Mouse (Mus musculus): Measurements from ENCODE around the gene Pclo. TPM values are rescaled to one million over a fixed set of nuclear protein-coding genes. Genes with fewer than 3 reads are reported as not detected.
"Not testable (repeated sequence)": the region's sequence is repeated elsewhere in the genome, so short reads cannot be mapped to it uniquely, and the experiment has no call there.

Pclo gene
- polyA plus RNA-seq, 1 experiment, result 0.03 TPM

DNA sequence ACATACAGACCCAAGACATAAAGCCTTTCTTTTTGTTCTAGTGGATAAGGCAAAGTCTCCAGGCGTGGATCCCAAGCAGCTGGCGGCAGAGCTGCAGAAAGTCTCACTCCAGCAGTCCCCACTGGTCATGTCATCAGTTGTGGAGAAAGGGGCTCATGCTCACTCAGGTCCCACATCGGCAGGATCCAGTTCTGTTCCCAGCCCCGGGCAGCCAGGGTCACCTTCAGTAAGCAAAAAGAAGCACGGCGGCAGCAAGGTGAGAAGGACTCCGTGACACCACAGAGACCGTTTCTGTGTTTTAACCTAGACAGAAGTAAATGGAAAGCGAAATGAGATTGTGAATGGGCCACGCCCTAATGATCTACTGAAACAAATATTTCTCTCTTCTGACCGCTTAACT lies 252.0 kb downstream of the Pclo start:
- TF ChIP-seq POLR2A (IDR thresholded peaks at IDR 0.05; ENCODE audit: borderline replicate concordance, low read depth, low read length) (no peak), CTCF (IDR thresholded peaks at IDR 0.05; ENCODE audit: low read depth, low read length) (no peak)
- Histone ChIP-seq H3K4me1 (ENCODE audit: control insufficient read depth, insufficient read depth, low read length) (no peaks in the 10 kb centered on the region), H3K4me3 (ENCODE audit: insufficient read depth, low read length) (no peak overlapping the region), H3K27ac (ENCODE audit: insufficient read depth, low read depth, low read length) (no peak overlapping the region)

DNA sequence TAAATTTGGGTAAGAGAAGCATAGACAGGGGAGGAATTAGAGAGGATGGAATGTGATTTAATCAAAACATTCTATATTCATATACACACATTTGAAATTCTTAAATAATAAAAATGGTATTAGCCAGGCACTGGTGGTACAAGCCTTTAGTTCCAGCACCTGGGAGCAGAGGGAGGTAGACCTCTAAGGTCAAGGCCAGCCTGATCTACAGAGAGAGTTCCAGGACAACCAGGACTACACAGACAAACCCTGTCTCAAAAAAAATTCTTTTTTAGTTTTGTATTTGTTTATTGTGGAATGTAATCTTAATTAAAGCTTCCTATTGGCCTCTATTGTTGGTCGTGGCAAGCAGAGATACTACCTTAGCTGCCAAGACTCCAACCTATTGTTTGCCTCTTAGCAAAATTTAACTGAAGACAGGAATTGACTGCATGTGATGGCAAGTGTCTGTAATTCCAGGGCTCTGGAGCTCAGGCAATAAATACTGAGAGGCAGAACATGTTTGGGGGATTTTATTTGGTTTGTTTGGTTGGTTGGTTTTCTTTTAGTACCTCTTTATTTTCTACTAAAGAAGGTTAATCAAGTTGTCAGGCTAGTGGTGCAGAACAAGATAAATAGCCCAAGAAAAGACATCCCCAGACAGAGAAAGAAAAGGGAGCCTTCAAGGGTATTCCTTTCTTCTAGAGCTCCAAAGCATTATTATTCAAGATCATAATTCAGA lies 267.8 kb downstream of the Pclo start:
- Histone ChIP-seq H3K4me3 (ENCODE audit: insufficient read depth, low read length) (no peak overlapping the region), H3K4me1 (ENCODE audit: control insufficient read depth, insufficient read depth, low read length) (no peaks in the 10 kb centered on the region), H3K27ac (ENCODE audit: insufficient read depth, low read depth, low read length) (no peak overlapping the region)
- no peak for TF ChIP-seq POLR2A (IDR thresholded peaks at IDR 0.05; ENCODE audit: borderline replicate concordance, low read depth, low read length)
- no peak for TF ChIP-seq CTCF (IDR thresholded peaks at IDR 0.05; ENCODE audit: low read depth, low read length)

DNA sequence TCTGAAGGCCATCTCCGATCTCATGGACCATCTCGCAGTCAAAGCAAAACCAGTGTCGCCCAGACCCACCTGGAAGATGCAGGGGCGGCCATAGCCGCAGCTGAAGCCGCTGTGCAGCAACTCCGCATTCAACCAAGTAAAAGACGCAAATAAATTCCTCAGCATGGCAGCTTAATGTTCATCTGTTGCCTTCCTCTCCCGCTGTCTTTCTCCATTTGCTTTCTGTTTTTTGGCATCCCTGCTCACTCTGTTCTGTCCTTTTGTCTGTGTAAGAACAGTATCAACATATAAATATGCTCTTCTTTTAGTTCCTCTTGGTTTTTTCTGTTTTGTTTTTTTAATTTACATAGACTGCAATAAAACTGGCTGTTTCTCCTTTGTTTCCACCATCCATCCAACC lies 279.2 kb downstream of the Pclo start:
- Histone ChIP-seq H3K4me3 (ENCODE audit: insufficient read depth, low read length) (no peak overlapping the region), H3K4me1 (ENCODE audit: control insufficient read depth, insufficient read depth, low read length) (no peaks in the 10 kb centered on the region), H3K27ac (ENCODE audit: insufficient read depth, low read depth, low read length) (no peak overlapping the region)
- no peak for TF ChIP-seq POLR2A (IDR thresholded peaks at IDR 0.05; ENCODE audit: borderline replicate concordance, low read depth, low read length)
- no peak for TF ChIP-seq CTCF (IDR thresholded peaks at IDR 0.05; ENCODE audit: low read depth, low read length)

DNA sequence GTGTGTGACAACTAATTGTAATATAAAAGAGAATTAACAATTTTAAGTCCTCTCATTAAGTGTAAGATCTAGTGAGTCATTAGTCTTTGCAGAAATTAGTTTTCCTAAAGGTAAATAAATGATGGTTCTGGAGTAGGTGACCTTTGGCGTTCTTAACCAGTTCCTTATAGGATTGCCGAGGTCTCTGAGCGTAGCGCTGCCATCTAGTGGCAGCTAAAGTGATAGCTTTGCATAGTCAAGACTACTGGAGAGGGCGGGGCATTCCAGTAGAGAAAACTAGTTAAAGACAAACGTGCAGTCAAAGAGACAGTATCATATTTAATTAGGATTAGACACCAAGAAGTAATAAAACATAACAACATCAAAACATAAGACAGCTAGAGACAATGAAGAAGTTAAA lies 292.4 kb downstream of the Pclo start:
- H3K4me3 ChIP-seq (ENCODE audit: insufficient read depth, low read length), result no peak overlapping the region

DNA sequence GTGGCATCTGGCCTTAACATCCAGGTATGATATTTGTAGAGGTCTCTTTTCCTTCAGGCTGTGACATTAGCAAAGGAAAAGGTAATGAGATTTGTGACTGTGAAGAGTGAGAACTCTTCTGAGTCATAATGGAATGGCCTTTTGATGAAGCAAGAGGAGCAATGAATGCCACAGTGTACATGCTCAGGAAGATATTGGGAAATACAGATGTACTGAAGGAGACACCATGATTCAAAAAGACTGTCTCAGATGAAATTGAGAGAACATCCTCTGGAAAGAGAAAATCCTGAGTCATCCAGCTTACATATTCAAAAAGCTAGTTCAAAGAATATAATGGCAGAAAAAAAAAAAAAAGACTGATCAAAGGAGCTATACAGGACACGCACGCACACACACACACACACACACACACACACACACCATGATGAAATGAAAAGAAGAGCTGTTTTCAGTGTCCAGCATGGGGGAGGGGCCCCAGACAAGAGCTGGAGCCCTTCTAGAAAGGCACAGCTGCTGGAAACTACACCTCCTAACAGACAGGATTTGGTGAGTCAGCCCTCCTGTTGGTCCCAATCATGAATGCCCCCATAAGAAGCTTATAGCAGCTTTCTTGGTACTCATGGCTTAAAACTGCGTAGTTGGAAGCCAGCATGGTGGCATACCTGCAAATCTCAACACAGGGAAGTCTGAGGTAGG lies 318.6 kb downstream of the Pclo start:
- no peak overlapping the region for H3K4me3 ChIP-seq (ENCODE audit: insufficient read depth, low read length)
- TF ChIP-seq CTCF (IDR thresholded peaks at IDR 0.05; ENCODE audit: low read depth, low read length) (no peak), POLR2A (IDR thresholded peaks at IDR 0.05; ENCODE audit: borderline replicate concordance, low read depth, low read length) (no peak)
- no peak overlapping the region for H3K27ac ChIP-seq (ENCODE audit: insufficient read depth, low read depth, low read length)

More for the DNA sequence above, 292.4 kb downstream of the Pclo start:
- TF ChIP-seq CTCF (IDR thresholded peaks at IDR 0.05; ENCODE audit: low read depth, low read length), result 0 out of 2 replicates have a peak, but pooled peaks have one; percentile 36
- no peak for TF ChIP-seq POLR2A (IDR thresholded peaks at IDR 0.05; ENCODE audit: borderline replicate concordance, low read depth, low read length)
- Histone ChIP-seq H3K4me1 (ENCODE audit: control insufficient read depth, insufficient read depth, low read length) (no peaks in the 10 kb centered on the region), H3K27ac (ENCODE audit: insufficient read depth, low read depth, low read length) (no peak overlapping the region)

DNA sequence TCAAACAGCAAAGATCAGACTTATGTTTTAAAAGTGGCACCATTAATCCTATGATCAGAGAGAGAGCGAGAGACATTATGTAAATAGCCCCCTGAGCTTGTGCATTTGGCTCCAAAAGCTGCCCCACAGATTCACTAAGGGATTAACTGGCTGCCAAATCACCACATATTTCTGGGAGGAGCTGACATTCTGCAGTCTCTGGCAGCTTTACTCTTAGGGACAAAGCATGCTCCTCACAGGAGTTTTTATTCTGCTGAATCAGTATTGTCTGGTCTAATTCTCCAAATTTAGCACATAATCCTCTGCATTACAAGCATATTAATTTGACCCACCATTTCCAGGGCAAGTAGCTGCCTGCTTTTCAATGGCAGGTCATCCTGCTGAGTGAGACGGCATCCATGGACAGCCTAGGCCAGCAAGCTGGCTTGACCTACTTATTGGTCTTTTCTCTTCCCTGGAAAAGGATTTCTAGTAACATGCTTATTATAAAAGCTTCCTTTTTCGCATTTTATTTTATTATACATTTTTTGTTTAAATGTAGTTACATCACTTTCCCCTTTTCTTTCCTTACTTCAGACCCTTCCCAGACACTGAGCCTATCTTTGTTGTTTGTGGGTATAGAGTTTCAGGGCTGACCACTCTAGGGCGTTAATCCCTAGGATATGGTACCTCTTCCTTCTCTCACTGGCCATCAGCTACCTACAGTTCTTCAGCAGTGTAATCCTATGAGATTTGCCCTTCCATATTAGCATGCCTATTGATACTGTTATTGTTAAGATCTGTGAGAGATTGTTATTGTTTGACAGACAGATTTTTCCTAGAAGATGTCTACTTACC lies 319.7 kb downstream of the Pclo start:
- Histone ChIP-seq H3K4me1 (ENCODE audit: control insufficient read depth, insufficient read depth, low read length) (no peaks in the 10 kb centered on the region), H3K27ac (ENCODE audit: insufficient read depth, low read depth, low read length) (no peak overlapping the region), H3K4me3 (ENCODE audit: insufficient read depth, low read length) (no peak overlapping the region)
- no peak for TF ChIP-seq CTCF (IDR thresholded peaks at IDR 0.05; ENCODE audit: low read depth, low read length)
- TF ChIP-seq POLR2A (IDR thresholded peaks at IDR 0.05; ENCODE audit: borderline replicate concordance, low read depth, low read length), result no peak

More for the DNA sequence above, 318.6 kb downstream of the Pclo start:
- no peaks in the 10 kb centered on the region for H3K4me1 ChIP-seq (ENCODE audit: control insufficient read depth, insufficient read depth, low read length)

DNA sequence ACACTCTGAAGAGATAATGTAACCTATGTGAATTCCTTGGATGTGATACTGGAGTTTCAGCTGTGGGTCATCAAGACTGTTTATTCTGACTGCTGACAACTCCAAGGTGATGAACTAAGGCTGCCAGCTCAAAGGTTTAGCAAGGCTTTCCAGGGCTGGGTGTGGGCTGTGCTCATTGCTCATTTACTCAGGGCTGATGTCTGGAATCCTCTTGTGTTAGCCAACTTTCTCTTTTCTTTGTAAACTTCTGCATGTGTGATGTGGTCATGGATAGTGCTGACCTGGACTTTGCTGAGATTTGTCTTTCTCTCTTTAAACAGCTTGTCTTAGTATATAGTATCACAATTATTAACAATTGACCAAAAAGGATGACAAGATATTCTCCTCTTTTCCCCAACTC lies 338.9 kb downstream of the Pclo start:
- TF ChIP-seq POLR2A (IDR thresholded peaks at IDR 0.05; ENCODE audit: borderline replicate concordance, low read depth, low read length), result no peak
- TF ChIP-seq CTCF (IDR thresholded peaks at IDR 0.05; ENCODE audit: low read depth, low read length), result no peak
- H3K4me3 ChIP-seq (ENCODE audit: insufficient read depth, low read length), result no peak overlapping the region
- no peaks in the 10 kb centered on the region for H3K4me1 ChIP-seq (ENCODE audit: control insufficient read depth, insufficient read depth, low read length)
- no peak overlapping the region for H3K27ac ChIP-seq (ENCODE audit: insufficient read depth, low read depth, low read length)

DNA sequence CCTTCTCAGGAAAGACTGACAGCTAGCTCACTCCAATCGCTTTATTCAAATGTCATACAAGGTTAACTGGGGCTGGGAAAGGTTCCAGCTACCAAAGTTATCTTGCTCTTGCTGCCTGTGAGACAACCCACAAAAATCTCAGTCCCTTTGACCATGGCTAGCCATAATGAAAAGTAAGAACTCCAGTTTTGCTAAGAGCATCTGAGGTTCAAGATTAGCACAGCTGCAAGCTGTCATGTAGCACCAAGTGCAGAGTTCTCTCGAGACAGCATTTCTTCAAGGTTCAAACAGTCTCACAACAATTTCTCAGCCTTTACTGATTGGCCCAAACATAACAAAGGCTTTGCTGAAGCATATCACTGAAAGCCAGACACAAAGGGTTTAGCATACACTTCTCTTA lies 370.6 kb downstream of the Pclo start:
- not testable (repeated sequence) for H3K4me3 ChIP-seq (ENCODE audit: insufficient read depth, low read length); H3K4me1 ChIP-seq (ENCODE audit: control insufficient read depth, insufficient read depth, low read length); H3K27ac ChIP-seq (ENCODE audit: insufficient read depth, low read depth, low read length)

DNA sequence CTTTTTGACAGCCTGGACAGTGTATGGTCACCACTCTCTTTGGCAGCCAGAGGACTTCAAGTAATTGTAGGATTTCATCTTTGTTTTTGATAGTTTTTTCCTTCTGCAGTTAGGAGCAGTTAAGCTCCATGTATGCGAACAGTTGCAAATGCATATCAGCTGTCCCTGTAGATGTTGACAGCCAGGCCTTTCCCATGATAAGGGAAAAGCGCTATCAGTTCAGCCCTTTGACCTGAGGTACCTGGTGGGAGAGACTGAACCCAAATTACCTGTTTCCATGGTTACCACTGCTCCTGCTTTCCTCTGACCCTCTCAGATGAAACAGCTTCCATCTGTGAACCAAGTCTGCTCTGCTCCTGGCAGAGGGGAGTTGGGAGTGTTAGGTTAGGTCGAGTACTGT lies 377.5 kb downstream of the Pclo start:
- Histone ChIP-seq H3K27ac (ENCODE audit: insufficient read depth, low read depth, low read length) (no peak overlapping the region), H3K4me1 (ENCODE audit: control insufficient read depth, insufficient read depth, low read length) (no peaks in the 10 kb centered on the region), H3K4me3 (ENCODE audit: insufficient read depth, low read length) (no peak overlapping the region)
- TF ChIP-seq CTCF (IDR thresholded peaks at IDR 0.05; ENCODE audit: low read depth, low read length) (no peak), POLR2A (IDR thresholded peaks at IDR 0.05; ENCODE audit: borderline replicate concordance, low read depth, low read length) (no peak)

DNA sequence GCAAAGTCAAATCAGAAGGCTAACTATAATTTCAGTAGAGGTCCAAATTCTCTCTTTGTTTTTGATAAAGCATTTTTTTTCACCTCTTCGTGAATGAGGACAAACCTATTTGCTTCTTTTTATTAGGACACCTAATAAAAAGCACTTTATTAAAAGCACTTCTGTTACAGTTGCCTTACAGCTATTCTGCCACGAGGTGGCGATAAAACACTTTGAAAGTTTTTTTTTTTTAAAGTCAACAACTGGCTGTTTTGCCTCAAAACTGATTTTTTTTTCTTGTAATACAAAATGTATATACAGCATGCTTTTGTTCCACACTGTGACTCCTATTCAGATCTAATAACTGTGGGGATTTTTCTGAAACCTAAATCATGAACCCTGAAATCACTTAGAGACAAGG lies 388.8 kb downstream of the Pclo start:
- H3K4me1 ChIP-seq (ENCODE audit: control insufficient read depth, insufficient read depth, low read length); H3K27ac ChIP-seq (ENCODE audit: insufficient read depth, low read depth, low read length); H3K4me3 ChIP-seq (ENCODE audit: insufficient read depth, low read length): not testable (repeated sequence)

All from bone marrow macrophage, adult 2 months (primary cell).